Mouse (Mus musculus): ENCODE results near the gene Slc5a6.

DNA sequence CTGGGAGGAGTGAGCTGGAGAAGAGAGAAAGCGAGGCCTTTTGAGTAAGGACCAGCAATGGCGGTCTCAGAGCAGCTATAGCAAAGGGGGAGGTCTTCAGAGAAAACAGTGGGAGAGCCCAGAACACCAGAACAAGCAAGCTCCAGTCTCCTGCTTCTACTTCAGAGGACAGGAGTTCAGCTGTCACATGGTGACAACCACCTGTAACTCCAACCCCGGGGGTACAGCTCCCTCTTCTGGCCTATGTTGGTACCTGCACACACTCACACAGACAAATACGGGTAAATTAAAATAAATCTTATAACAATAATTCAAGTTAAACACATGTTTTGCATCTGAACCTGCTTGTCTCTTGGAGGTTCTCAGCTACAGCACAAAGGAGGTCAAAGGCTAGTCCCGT, 50.4 kb downstream of the Slc5a6 start:
- TF ChIP-seq POLR2A (IDR thresholded peaks at IDR 0.05; ENCODE audit: borderline replicate concordance, low read depth, low read length) (no peak), CTCF (IDR thresholded peaks at IDR 0.05; ENCODE audit: low read depth, low read length) (peak; percentile 88)
